Mouse (Mus musculus) liver, embryonic 15.5 days (tissue): ENCODE results near the gene Bnc2. TPM values are rescaled to one million over a fixed set of nuclear protein-coding genes. Genes with fewer than 3 reads are reported as not detected.

Experiments used
- ATAC-seq: fragments of 200-750 bp; cut with Nextera tagmentation; 2 replicates; pipeline ENCODE4 v1.8.0; 2017; ENCODE audit warnings: moderate number of reproducible peaks, mild to moderate bottlenecking, moderate library complexity; ENCODE audit not compliant: insufficient read depth
- H3K27ac ChIP-seq: fragments of 300-500 bp; sonication (generic); replicated peaks from 2 replicates; pipeline ENCODE4 v1.5.1; 2015; ENCODE audit warnings: mild to moderate bottlenecking, inconsistent platforms
- H3K27me3 ChIP-seq: fragments of 300-500 bp; sonication (generic); 2 replicates; pipeline ENCODE4 v1.6.1; 2015; ENCODE audit warnings: mild to moderate bottlenecking, inconsistent platforms
- H3K36me3 ChIP-seq: fragments of 300-500 bp; sonication (generic); replicated peaks from 2 replicates; pipeline ENCODE4 v1.6.1; 2015; ENCODE audit warnings: moderate library complexity, mild to moderate bottlenecking, inconsistent platforms
- H3K4me1 ChIP-seq: fragments of 300-500 bp; sonication (generic); replicated peaks from 2 replicates; pipeline ENCODE4 v1.6.1; 2015; ENCODE audit warnings: inconsistent platforms
- H3K4me2 ChIP-seq: fragments of 300-500 bp; sonication (generic); 2 replicates; pipeline ENCODE4 v1.6.1; 2015; ENCODE audit warnings: moderate library complexity, mild to moderate bottlenecking, inconsistent platforms
- H3K4me3 ChIP-seq: fragments of 300-500 bp; sonication (generic); replicated peaks from 2 replicates; pipeline ENCODE4 v1.5.1; 2015; ENCODE audit warnings: mild to moderate bottlenecking, inconsistent platforms
- H3K9ac ChIP-seq: fragments of 300-500 bp; sonication (generic); 2 replicates; pipeline ENCODE4 v1.6.1; 2015; ENCODE audit warnings: moderate library complexity, mild to moderate bottlenecking, inconsistent platforms
- H3K9me3 ChIP-seq: fragments of 300-500 bp; sonication (generic); replicated peaks from 2 replicates; pipeline ENCODE4 v1.6.1; 2016; ENCODE audit warnings: inconsistent platforms
- WGBS: fragments of 180-500 bp; shearing (Covaris S2); methylation state at CpG from one replicate; pipeline ENCODE4 v1.1.7; 2015; ENCODE audit warnings: mixed read lengths; ENCODE audit not compliant: insufficient replicate concordance; 5-methylcytosine and 5-hydroxymethylcytosine counted together
- polyA plus RNA-seq: library from polyadenylated mRNA; unstranded; fragments of >200 nt; fragmentation: Nextera tagmentation; extraction: Ambion mirVana; gene quantifications from 2 replicates; pipeline ENCODE4 v1.2.1, GENCODE M21; 2015

Bnc2 gene
- 0.29 and 0.36 TPM in 2 replicates for polyA plus RNA-seq

DNA sequence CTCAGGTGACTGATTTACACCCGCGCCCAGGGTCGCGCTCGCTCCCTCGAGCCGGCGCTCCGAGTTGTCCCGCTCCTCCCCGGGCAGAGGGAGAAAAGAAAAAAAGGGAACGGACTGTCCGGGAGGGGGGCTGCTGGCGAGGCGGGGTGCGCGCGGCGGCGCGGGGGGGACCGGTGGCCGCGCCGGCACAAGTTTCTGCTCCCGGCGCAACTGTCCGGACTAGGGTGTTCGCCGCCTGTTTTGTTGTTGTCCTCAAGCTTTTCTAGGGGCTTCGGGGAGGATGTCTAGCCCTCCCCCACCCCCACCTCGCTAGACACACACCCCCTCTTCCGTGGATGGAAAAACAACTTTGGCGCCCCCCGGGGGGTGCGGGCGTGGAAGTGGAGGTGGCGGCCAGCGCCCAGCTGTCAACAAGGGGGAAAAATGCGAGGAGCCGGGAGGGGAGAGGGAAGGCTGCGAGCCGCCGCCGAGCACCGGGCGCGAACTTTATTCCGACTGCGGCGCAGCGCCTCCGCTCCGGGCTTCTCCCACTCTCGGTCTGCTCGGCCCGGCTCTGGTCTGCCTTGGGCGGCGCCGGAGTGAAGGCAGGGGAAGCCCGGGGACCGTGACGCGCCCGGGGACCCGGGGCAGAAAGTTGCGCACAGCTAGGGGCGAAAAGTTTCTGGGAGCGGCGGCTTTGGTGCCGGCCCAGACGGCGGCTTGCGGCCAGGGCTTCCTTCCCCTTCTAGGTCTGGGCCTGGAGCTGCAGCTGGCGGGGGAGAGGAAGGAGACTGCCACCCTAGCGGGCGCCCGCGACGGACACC, at the start of gene Bnc2:
Gene Bnc2, minus strand, starts transcription at position 105 of the 803 bp plus-strand sequence.
- H3K4me1 ChIP-seq: peaks cover 2% of the 10 kb centered on the region; the same call in 1 of the 2 replicates
- under 1% methylated on average over 76 of the region's 80 CpGs for WGBS
- peak; percentile 28; the same call in 1 of the 2 replicates for ATAC-seq
- peak within 1 kb of the TSS; percentile 69 for H3K4me2 ChIP-seq
- peak within 1 kb of the TSS; percentile 52 for H3K4me3 ChIP-seq
- no peaks in the 10 kb centered on the region for H3K36me3 ChIP-seq
- no peaks in the 10 kb centered on the region for H3K9me3 ChIP-seq
- H3K9ac ChIP-seq: no peak within 1 kb of the TSS
- H3K27me3 ChIP-seq: peaks cover 74% of the 10 kb centered on the region
- H3K27ac ChIP-seq: no peak within 1 kb of the TSS

- H3K9me3 ChIP-seq: no peaks in the 10 kb centered on the region
- H3K4me3 ChIP-seq: no peak overlapping the region
- ATAC-seq: no peak
- no peak overlapping the region for H3K4me2 ChIP-seq
- H3K36me3 ChIP-seq: no peaks in the 10 kb centered on the region
- 51% methylated on average over 5 of the region's 5 CpGs for WGBS
- H3K27me3 ChIP-seq: no peaks in the 10 kb centered on the region
- no peaks in the 10 kb centered on the region for H3K4me1 ChIP-seq
- H3K9ac ChIP-seq: no peak overlapping the region
- no peak overlapping the region for H3K27ac ChIP-seq
These were observed 32.9 kb upstream of the Bnc2 start for GRCm38 (mm10) chr4:84707961-84708360.

- H3K36me3 ChIP-seq: no peaks in the 10 kb centered on the region
- no peak for ATAC-seq
- H3K4me2 ChIP-seq: no peak overlapping the region
- H3K9me3 ChIP-seq: no peaks in the 10 kb centered on the region
- H3K4me1 ChIP-seq: no peaks in the 10 kb centered on the region
- no peak overlapping the region for H3K9ac ChIP-seq
- WGBS: 32% methylated on average over 10 of the region's 10 CpGs
- H3K4me3 ChIP-seq: no peak overlapping the region
- H3K27ac ChIP-seq: no peak overlapping the region
- H3K27me3 ChIP-seq: no peaks in the 10 kb centered on the region
These were observed 10.7 kb upstream of the Bnc2 start for GRCm38 (mm10) chr4:84685521-84686366.

- Histone ChIP-seq H3K9ac (no peak overlapping the region), H3K27me3 (no peaks in the 10 kb centered on the region), H3K4me3 (no peak overlapping the region), H3K4me1 (no peaks in the 10 kb centered on the region), H3K27ac (no peak overlapping the region), H3K4me2 (no peak overlapping the region), H3K9me3 (no peaks in the 10 kb centered on the region), H3K36me3 (no peaks in the 10 kb centered on the region)
- ATAC-seq: no peak
- WGBS: 56% methylated on average over 4 of the region's 4 CpGs
These were observed 9.9 kb upstream of the Bnc2 start for GRCm38 (mm10) chr4:84685009-84685408.

DNA sequence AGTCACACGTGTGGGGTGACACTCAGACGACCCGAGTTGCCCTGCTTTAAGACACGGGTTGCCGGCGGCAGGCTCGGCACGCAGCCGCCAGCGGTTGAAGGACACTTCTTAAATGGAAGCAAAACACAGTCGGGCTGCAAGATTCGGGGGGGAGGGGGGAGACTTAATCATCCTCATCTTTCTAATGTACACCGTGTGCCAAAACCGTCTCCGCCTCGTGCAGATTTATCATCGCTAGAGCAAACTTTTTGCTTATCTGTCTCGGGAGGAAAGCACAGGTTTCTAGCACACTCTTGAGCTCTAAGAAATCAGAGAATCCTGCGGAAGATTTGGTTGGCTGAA, 870 bp upstream of the Bnc2 start:
- peak overlapping the region; percentile 52 for H3K4me3 ChIP-seq
- H3K9me3 ChIP-seq: no peaks in the 10 kb centered on the region
- H3K4me1 ChIP-seq: peaks cover 2% of the 10 kb centered on the region; the same call in 1 of the 2 replicates
- no peaks in the 10 kb centered on the region for H3K36me3 ChIP-seq
- H3K9ac ChIP-seq: no peak overlapping the region
- WGBS: under 1% methylated on average over 19 of the region's 19 CpGs
- H3K4me2 ChIP-seq: peak overlapping the region; percentile 69
- H3K27ac ChIP-seq: no peak overlapping the region
- no peak for ATAC-seq
- peaks cover 71% of the 10 kb centered on the region for H3K27me3 ChIP-seq

DNA sequence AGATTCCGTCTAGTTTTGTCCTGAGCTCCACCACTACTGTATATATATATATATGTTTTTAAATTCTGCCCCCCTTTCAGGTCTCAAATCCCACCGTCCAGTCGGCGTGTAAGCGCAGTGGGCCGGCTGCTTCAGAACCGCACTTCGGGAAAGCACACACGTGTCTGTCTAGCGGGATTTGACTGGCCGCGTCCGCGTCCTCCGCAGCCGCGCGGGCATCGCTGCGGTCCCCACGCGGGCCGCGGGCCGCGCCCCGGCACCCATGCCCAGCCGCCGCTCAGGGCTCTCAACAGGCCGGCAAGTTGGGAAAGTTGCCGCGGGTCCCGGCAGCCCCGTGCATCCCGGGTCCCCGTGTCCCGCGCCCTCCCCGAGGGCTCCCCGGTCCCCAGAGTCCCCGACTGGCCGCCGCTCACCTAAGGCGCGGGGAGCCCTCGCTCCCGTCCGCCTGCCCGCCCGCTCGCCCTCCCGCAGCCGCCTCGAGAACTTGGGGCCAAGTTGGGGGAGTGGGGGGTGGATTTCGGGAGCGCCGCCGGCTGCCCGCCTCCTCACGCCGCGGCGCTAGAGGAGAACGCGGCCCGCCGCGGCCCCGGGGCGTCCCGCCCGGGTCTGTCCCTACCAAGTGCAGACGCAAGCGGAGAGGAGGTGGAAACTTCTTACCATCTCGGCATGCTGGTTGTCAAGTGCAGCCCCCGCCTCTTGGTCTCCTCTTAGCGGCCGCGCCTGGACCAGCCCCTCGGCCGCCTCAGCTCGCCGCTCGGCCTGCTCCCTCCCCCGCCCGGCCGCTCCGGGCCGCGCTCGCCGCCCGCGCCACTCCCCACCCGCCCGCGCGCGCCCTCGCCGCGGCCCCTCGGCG, 531 bp downstream of the Bnc2 start:
- no peak overlapping the region for H3K27ac ChIP-seq

GRCm38 (mm10) chr4:84673681-84674307, 1.3 kb downstream of the Bnc2 start:
- Histone ChIP-seq H3K4me2 (0 out of 2 replicates have a peak overlapping the region, but pooled peaks have one; percentile 69), H3K27ac (no peak overlapping the region), H3K9me3 (no peaks in the 10 kb centered on the region), H3K4me3 (peak overlapping the region; percentile 52; the same call in 1 of the 2 replicates), H3K27me3 (peaks cover 78% of the 10 kb centered on the region), H3K36me3 (no peaks in the 10 kb centered on the region), H3K4me1 (peaks cover 2% of the 10 kb centered on the region; the same call in 1 of the 2 replicates), H3K9ac (no peak overlapping the region)
- ATAC-seq: no peak
- WGBS: 16% methylated on average over 10 of the region's 10 CpGs

More for the DNA sequence above, 531 bp downstream of the Bnc2 start:
- Histone ChIP-seq H3K4me3 (peak overlapping the region; percentile 52), H3K4me1 (peaks cover 2% of the 10 kb centered on the region; the same call in 1 of the 2 replicates), H3K9ac (no peak overlapping the region), H3K27me3 (peaks cover 74% of the 10 kb centered on the region), H3K9me3 (no peaks in the 10 kb centered on the region), H3K4me2 (peak overlapping the region; percentile 69), H3K36me3 (no peaks in the 10 kb centered on the region)
- no peak for ATAC-seq
- WGBS: under 1% methylated on average over 93 of the region's 104 CpGs

DNA sequence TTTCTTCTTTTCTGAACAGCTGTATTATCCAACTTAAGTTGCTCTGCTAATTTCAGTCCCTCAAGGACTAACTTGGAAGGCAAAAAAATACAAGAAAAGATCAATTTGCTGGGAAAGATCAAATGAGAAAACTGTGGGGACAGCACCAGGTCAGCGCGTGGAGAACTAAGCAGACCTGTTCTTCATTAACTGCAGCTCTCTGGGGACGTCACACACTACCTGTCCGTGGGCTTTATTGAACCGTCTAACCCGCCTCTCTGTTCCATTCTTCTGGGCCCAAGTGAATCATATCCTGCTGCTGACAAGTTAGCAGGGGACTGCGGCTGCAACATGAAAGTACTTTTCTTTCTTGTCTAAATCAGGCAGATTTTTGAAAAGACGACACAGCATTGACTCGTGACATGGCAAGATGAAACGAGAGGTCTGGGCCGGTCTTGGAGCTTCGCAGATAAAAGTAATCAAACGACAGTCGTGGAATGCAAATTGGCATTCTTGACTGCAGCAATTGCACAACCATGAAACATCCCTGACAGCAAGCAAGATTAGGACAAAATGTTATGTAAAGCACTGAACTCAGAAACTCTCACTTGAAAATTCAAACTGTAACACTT, 2.8 kb downstream of the Bnc2 start:
- H3K9ac ChIP-seq: no peak overlapping the region
- H3K27me3 ChIP-seq: peaks cover 67% of the 10 kb centered on the region

GRCm38 (mm10) chr4:84670996-84671395, 4.1 kb downstream of the Bnc2 start:
- H3K4me2 ChIP-seq: no peak overlapping the region
- H3K4me1 ChIP-seq: peaks cover 2% of the 10 kb centered on the region; the same call in 1 of the 2 replicates
- H3K9ac ChIP-seq: no peak overlapping the region
- peaks cover 54% of the 10 kb centered on the region for H3K27me3 ChIP-seq
- H3K36me3 ChIP-seq: no peaks in the 10 kb centered on the region
- no peak overlapping the region for H3K27ac ChIP-seq
- no peaks in the 10 kb centered on the region for H3K9me3 ChIP-seq
- no peak for ATAC-seq
- WGBS: 24% methylated on average over 1 of the region's 1 CpGs
- no peak overlapping the region for H3K4me3 ChIP-seq

More for the DNA sequence above, 2.8 kb downstream of the Bnc2 start:
- no peak overlapping the region for H3K27ac ChIP-seq
- no peaks in the 10 kb centered on the region for H3K9me3 ChIP-seq
- H3K36me3 ChIP-seq: no peaks in the 10 kb centered on the region
- H3K4me2 ChIP-seq: no peak overlapping the region
- 17% methylated on average over 14 of the region's 14 CpGs for whole genome bisulfite sequencing
- peaks cover 2% of the 10 kb centered on the region; the same call in 1 of the 2 replicates for H3K4me1 ChIP-seq
- no peak for ATAC-seq
- H3K4me3 ChIP-seq: no peak overlapping the region

DNA sequence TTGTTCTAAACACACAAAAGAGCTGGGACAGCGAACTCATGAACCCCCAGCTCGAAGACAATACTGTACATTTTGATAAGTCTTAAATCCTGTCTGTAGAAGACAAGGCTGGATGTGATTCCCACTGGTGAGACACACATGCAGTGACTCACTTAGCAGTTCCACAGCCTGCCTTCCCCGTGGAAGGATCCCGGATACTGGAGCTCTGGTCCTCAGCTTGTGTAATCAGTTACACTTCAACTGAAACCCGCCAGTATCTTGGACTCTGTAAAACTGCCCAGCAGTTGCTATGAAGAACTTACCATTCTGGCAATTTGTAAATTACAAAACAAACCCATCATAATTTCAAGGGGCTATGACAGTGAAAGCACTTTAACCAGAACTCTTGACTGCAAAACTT, 5.4 kb downstream of the Bnc2 start:
- H3K36me3 ChIP-seq: no peaks in the 10 kb centered on the region
- no peaks in the 10 kb centered on the region for H3K9me3 ChIP-seq
- WGBS: 55% methylated on average over 5 of the region's 5 CpGs
- no peak overlapping the region for H3K27ac ChIP-seq
- no peak overlapping the region for H3K4me2 ChIP-seq
- H3K9ac ChIP-seq: no peak overlapping the region
- H3K27me3 ChIP-seq: peaks cover 40% of the 10 kb centered on the region
- no peak overlapping the region for H3K4me3 ChIP-seq
- no peak for ATAC-seq
- H3K4me1 ChIP-seq: peaks cover under 1% of the 10 kb centered on the region; the same call in 1 of the 2 replicates
